ENCODE assay signal across 17 mouse cellular contexts in genomic region chr5:77136684-77137224, GRCm38 (mm10). TPM values are rescaled to one million over a fixed set of nuclear protein-coding genes. Genes with fewer than 3 reads are reported as not detected.
DNase-seq lines count a peak whose midpoint lies in the region; ATAC-seq and TF ChIP-seq lines count a peak whose summit lies in the region.
"Had no signal": no experiment of that assay in that cellular context is flagged by ENCODE, and none has a peak within 500 bp of the region (broad histone marks: within the 10 kb centered on the region; RNA-seq: fewer than 3 reads in every experiment).

No protein-coding gene starts in this region.

- no peaks in the 10 kb centered on the region for H3K9me3 ChIP-seq in forebrain, embryonic 10.5 days
- no peaks in the 10 kb centered on the region for H3K9me3 ChIP-seq in forebrain, postnatal 0 days (ENCODE audit: low read length)
- H3K9me3 ChIP-seq in hindbrain, embryonic 14.5 days (ENCODE audit: control insufficient read depth, low read length), result no peaks in the 10 kb centered on the region
- H3K9me3 ChIP-seq in hindbrain, embryonic 10.5 days, result no peaks in the 10 kb centered on the region
- H3K9me3 ChIP-seq in limb, embryonic 12.5 days, result no peaks in the 10 kb centered on the region
- H3K9me3 ChIP-seq in limb, embryonic 10.5 days (replicated peaks), result no peaks in the 10 kb centered on the region
- H3K9me3 ChIP-seq: hindbrain, embryonic 15.5 days; liver, embryonic 13.5 days had no signal

- H3K4me3 ChIP-seq in forebrain, embryonic 10.5 days, result no peak overlapping the region
- no peak overlapping the region for H3K4me3 ChIP-seq in forebrain, postnatal 0 days (ENCODE audit: low read depth, low read length)
- no peak overlapping the region for H3K4me3 ChIP-seq in hindbrain, embryonic 14.5 days (replicated peaks; ENCODE audit: low read length)
- H3K4me3 ChIP-seq in hindbrain, embryonic 10.5 days, result no peak overlapping the region
- H3K4me3 ChIP-seq in limb, embryonic 12.5 days (replicated peaks), result no peak overlapping the region
- no peak overlapping the region for H3K4me3 ChIP-seq in limb, embryonic 10.5 days
- H3K4me3 ChIP-seq: hindbrain, embryonic 15.5 days; liver, embryonic 13.5 days had no signal

- peaks cover 68% of the 10 kb centered on the region for H3K27me3 ChIP-seq in forebrain, embryonic 10.5 days (ENCODE audit: poor library complexity, severe bottlenecking)
- no peaks in the 10 kb centered on the region for H3K27me3 ChIP-seq in forebrain, postnatal 0 days (ENCODE audit: insufficient read depth, low read length)
- H3K27me3 ChIP-seq in hindbrain, embryonic 14.5 days (ENCODE audit: control insufficient read depth, insufficient read depth, low read length), result no peaks in the 10 kb centered on the region
- no peaks in the 10 kb centered on the region for H3K27me3 ChIP-seq in hindbrain, embryonic 10.5 days (ENCODE audit: insufficient read depth, poor library complexity, severe bottlenecking)
- H3K27me3 ChIP-seq in limb, embryonic 12.5 days, result no peaks in the 10 kb centered on the region
- H3K27me3 ChIP-seq in limb, embryonic 10.5 days (ENCODE audit: low read depth, poor library complexity, severe bottlenecking), result no peaks in the 10 kb centered on the region
- H3K27me3 ChIP-seq: hindbrain, embryonic 15.5 days; liver, embryonic 13.5 days; Patski had no signal

- H3K36me3 ChIP-seq in forebrain, embryonic 10.5 days (replicated peaks), result no peaks in the 10 kb centered on the region
- no peaks in the 10 kb centered on the region for H3K36me3 ChIP-seq in forebrain, postnatal 0 days (ENCODE audit: insufficient read depth)
- no peaks in the 10 kb centered on the region for H3K36me3 ChIP-seq in hindbrain, embryonic 14.5 days (replicated peaks; ENCODE audit: control insufficient read depth, insufficient read depth)
- no peaks in the 10 kb centered on the region for H3K36me3 ChIP-seq in hindbrain, embryonic 10.5 days
- H3K36me3 ChIP-seq in limb, embryonic 12.5 days, result no peaks in the 10 kb centered on the region
- H3K36me3 ChIP-seq in limb, embryonic 10.5 days, result no peaks in the 10 kb centered on the region
- H3K36me3 ChIP-seq: hindbrain, embryonic 15.5 days; liver, embryonic 13.5 days had no signal

- no peak for ATAC-seq in forebrain, postnatal 0 days
- ATAC-seq in hindbrain, embryonic 14.5 days (ENCODE audit: low FRiP score), result no peak
- ATAC-seq in limb, embryonic 12.5 days (ENCODE audit: insufficient number of reproducible peaks, insufficient read depth, low FRiP score, low TSS enrichment, low read depth), result no peak
- ATAC-seq: Patski had no signal

- H3K4me1 ChIP-seq in forebrain, embryonic 10.5 days, result peaks cover 29% of the 10 kb centered on the region
- 0 out of 2 replicates have a peak, but pooled peaks cover 8% of the 10 kb centered on the region for H3K4me1 ChIP-seq in forebrain, postnatal 0 days (ENCODE audit: insufficient read depth)
- H3K4me1 ChIP-seq in hindbrain, embryonic 14.5 days (replicated peaks; ENCODE audit: control insufficient read depth, insufficient read depth, low read length), result no peaks in the 10 kb centered on the region; the same call in 1 of the 2 replicates
- peaks cover 22% of the 10 kb centered on the region for H3K4me1 ChIP-seq in hindbrain, embryonic 10.5 days (replicated peaks)
- peaks cover 33% of the 10 kb centered on the region for H3K4me1 ChIP-seq in limb, embryonic 12.5 days (replicated peaks)
- peaks cover 24% of the 10 kb centered on the region for H3K4me1 ChIP-seq in limb, embryonic 10.5 days

- no peak for TF ChIP-seq CTCF in forebrain, postnatal 0 days (IDR thresholded peaks at IDR 0.05; ENCODE audit: low read depth)

- peak overlapping the region; percentile 13; the same call in 1 of the 2 replicates for H3K27ac ChIP-seq in forebrain, embryonic 10.5 days
- H3K27ac ChIP-seq in forebrain, postnatal 0 days (ENCODE audit: low read depth, low read length), result no peak overlapping the region
- 0 out of 2 replicates have a peak overlapping the region, but pooled peaks have one; percentile 20 for H3K27ac ChIP-seq in hindbrain, embryonic 14.5 days
- no peak overlapping the region for H3K27ac ChIP-seq in hindbrain, embryonic 10.5 days
- H3K27ac ChIP-seq in limb, embryonic 12.5 days, result 0 out of 2 replicates have a peak overlapping the region, but pooled peaks have one; percentile 23
- no peak overlapping the region for H3K27ac ChIP-seq in limb, embryonic 10.5 days
- H3K27ac ChIP-seq: liver, embryonic 13.5 days had no signal

- H3K9ac ChIP-seq in forebrain, postnatal 0 days, result no peak overlapping the region
- no peak overlapping the region for H3K9ac ChIP-seq in hindbrain, embryonic 14.5 days
- no peak overlapping the region for H3K9ac ChIP-seq in limb, embryonic 12.5 days (replicated peaks)
- H3K9ac ChIP-seq: hindbrain, embryonic 15.5 days; liver, embryonic 13.5 days had no signal

- 69% methylated on average over 4 of the region's 4 CpGs for WGBS in forebrain, embryonic 10.5 days
- WGBS in forebrain, postnatal 0 days, result 45% methylated on average over 4 of the region's 4 CpGs
- 62% methylated on average over 4 of the region's 4 CpGs for WGBS in hindbrain, embryonic 14.5 days
- 72% methylated on average over 4 of the region's 4 CpGs for WGBS in hindbrain, embryonic 10.5 days
- WGBS in limb, embryonic 12.5 days, result 63% methylated on average over 4 of the region's 4 CpGs
- 74% methylated on average over 4 of the region's 4 CpGs for WGBS in limb, embryonic 10.5 days

- no peak overlapping the region for H3K4me2 ChIP-seq in forebrain, postnatal 0 days (ENCODE audit: low read depth)
- no peak overlapping the region for H3K4me2 ChIP-seq in hindbrain, embryonic 14.5 days (replicated peaks)
- no peak overlapping the region for H3K4me2 ChIP-seq in limb, embryonic 12.5 days
- H3K4me2 ChIP-seq: hindbrain, embryonic 15.5 days; liver, embryonic 13.5 days had no signal

- DNase-seq in forebrain, embryonic 10.5 days (ENCODE audit: extremely low spot score, low spot score), result no peak
- no peak for DNase-seq in forebrain, postnatal 0 days
- DNase-seq in hindbrain, embryonic 14.5 days (ENCODE audit: low spot score), result no peak
- DNase-seq in hindbrain, embryonic 10.5 days (ENCODE audit: low spot score), result no peak
- no peak for DNase-seq in limb, embryonic 10.5 days (ENCODE audit: low spot score)
- DNase-seq in R1 (ENCODE audit: low read depth, low spot score), result peak; percentile 73
- no peak for DNase-seq in embryo, embryonic 10.5 days (ENCODE audit: low spot score)
- DNase-seq: cerebellum, postnatal 25 days; gastrocnemius, postnatal 25 days; kidney, postnatal 25 days; layer of hippocampus, postnatal 36 days; liver, embryonic 13.5 days; midbrain, embryonic 14.5 days; thymus, adult 18-20 months had no signal

RNA-seq across cellular contexts. Expression of gene Hopx, which starts 21.8 kb away (rescaled TPM):
- polyA plus RNA-seq in forebrain, embryonic 10.5 days (2016; fragmentation: Nextera tagmentation; extraction: Ambion mirVana), result 0.23 and 0.55 TPM in 2 replicates
- 26.1 and 28.1 TPM in 2 replicates for total RNA-seq in forebrain, postnatal 0 days (2014; rRNA removed)
- polyA plus RNA-seq in forebrain, postnatal 0 days (2015; fragmentation: Nextera tagmentation; extraction: Ambion mirVana), result 2.7 and 2.8 TPM in 2 replicates
- 8.4 and 11.3 TPM in 2 replicates for polyA plus RNA-seq in hindbrain, embryonic 14.5 days (2014; fragmentation: Nextera tagmentation; extraction: Ambion mirVana)
- 0.20 and 0.34 TPM in 2 replicates for polyA plus RNA-seq in hindbrain, embryonic 10.5 days (2016; fragmentation: Nextera tagmentation; extraction: Ambion mirVana)
- polyA plus RNA-seq in limb, embryonic 12.5 days (2016; fragmentation: Nextera tagmentation; extraction: Ambion mirVana), result 0.26 TPM in 1 of 2 replicates, not detected in the other
- polyA plus RNA-seq in limb, embryonic 10.5 days (2016; fragmentation: Nextera tagmentation; extraction: Ambion mirVana), result not detected in 2 replicates
- polyA plus RNA-seq: Patski had no signal

Comparison
In these comparisons a context has a peak if more than half of its experiments do, and no peak if none do; other contexts are left out.
1. H3K27ac ChIP-seq: peak in forebrain, embryonic 10.5 days (single experiment), hindbrain, embryonic 14.5 days (single experiment) and limb, embryonic 12.5 days (single experiment); none in forebrain, postnatal 0 days (single experiment), hindbrain, embryonic 10.5 days (single experiment) and limb, embryonic 10.5 days (single experiment).